Mouse (Mus musculus) kidney, adult 8-10 months (tissue): ENCODE data around the gene Ank.

Experiments
- DNase-seq, 2 experiments: peaks; one replicate each; pipeline ENCODE4 v3.0.0; 2022

Ank gene

GRCm38 (mm10) chr15:27549071-27549470 lies 82.6 kb downstream of the Ank start:
- no peak for DNase-seq

- no peak for DNase-seq
Observed at GRCm38 (mm10) chr15:27549878-27550277, 83.4 kb downstream of the Ank start.

GRCm38 (mm10) chr15:27550358-27550992 lies 84.0 kb downstream of the Ank start:
- no peak for DNase-seq

- DNase-seq, result no peak
Observed at GRCm38 (mm10) chr15:27551117-27552114, 84.9 kb downstream of the Ank start.

GRCm38 (mm10) chr15:27552129-27552700 lies 85.7 kb downstream of the Ank start:
- no peak for DNase-seq

GRCm38 (mm10) chr15:27553554-27553953 lies 87.1 kb downstream of the Ank start:
- no peak for DNase-seq

- DNase-seq, result no peak
Observed at GRCm38 (mm10) chr15:27558456-27559147, 92.1 kb downstream of the Ank start.

- peak in 1 of 2 experiments; percentile 18 for DNase-seq
Observed at GRCm38 (mm10) chr15:27560315-27560714, 93.8 kb downstream of the Ank start.

GRCm38 (mm10) chr15:27564106-27565100 lies 97.9 kb downstream of the Ank start:
- DNase-seq, result no peak

- no peak for DNase-seq
Observed at GRCm38 (mm10) chr15:27565626-27566185, 99.2 kb downstream of the Ank start.

GRCm38 (mm10) chr15:27567356-27567755 lies 100.9 kb downstream of the Ank start:
- DNase-seq, result no peak

- no peak for DNase-seq
Observed at GRCm38 (mm10) chr15:27568371-27568770, 101.9 kb downstream of the Ank start.

GRCm38 (mm10) chr15:27569924-27570323 lies 103.4 kb downstream of the Ank start:
- no peak for DNase-seq

- no peak for DNase-seq
Observed at GRCm38 (mm10) chr15:27570385-27570784, 103.9 kb downstream of the Ank start.

GRCm38 (mm10) chr15:27571179-27571578 lies 104.7 kb downstream of the Ank start:
- peak in 1 of 2 experiments; percentile 23 for DNase-seq

- no peak for DNase-seq
Observed at GRCm38 (mm10) chr15:27574992-27575781, 108.7 kb downstream of the Ank start.

GRCm38 (mm10) chr15:27575932-27576331 lies 109.5 kb downstream of the Ank start:
- peak in 1 of 2 experiments; percentile 20 for DNase-seq

- DNase-seq, result no peak
Observed at GRCm38 (mm10) chr15:27576886-27577285, 110.4 kb downstream of the Ank start.

GRCm38 (mm10) chr15:27577915-27578780 lies 111.7 kb downstream of the Ank start:
- DNase-seq, result no peak
